Mouse (Mus musculus): ENCODE measurements around the gene Rasgef1c.

DNA sequence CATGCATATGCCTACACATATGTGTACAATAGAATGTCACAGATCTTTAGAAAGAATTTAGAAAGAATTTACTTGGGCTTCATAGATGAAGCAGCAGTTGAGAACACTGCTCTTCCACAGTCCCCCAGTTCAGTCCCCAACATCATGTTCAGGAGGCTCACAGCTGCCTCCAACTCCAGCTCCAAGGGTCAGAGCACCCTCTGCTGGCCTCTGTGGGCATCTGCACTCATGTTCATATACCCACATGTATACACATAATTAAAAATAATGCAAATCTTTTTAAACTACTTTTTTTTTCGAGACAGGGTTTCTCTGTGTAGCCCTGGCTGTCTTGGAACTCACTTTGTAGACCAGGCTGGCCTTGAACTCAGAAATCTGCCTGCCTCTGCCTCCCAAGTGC, 73.0 kb downstream of the Rasgef1c start:
- no peak for TF ChIP-seq EP300 (IDR thresholded peaks at IDR 0.05; ENCODE audit: low read depth in 1 of 2, low read length in 2 of 2)
- TF ChIP-seq POLR2A (IDR thresholded peaks at IDR 0.05; ENCODE audit: control insufficient read depth in 1 of 2, insufficient read depth in 1 of 2, low read depth in 1 of 2, low read length in 2 of 2, poor library complexity in 1 of 2): no peak
- no peak for TF ChIP-seq GABPA (IDR thresholded peaks at IDR 0.05; ENCODE audit: low read depth, low read length)
- no peak for TF ChIP-seq ZNF384 (IDR thresholded peaks at IDR 0.05; ENCODE audit: low read depth, low read length)
- TF ChIP-seq NRF1 (IDR thresholded peaks at IDR 0.05; ENCODE audit: insufficient read depth, low read depth, low read length, poor library complexity, severe bottlenecking): no peak
- no peak for TF ChIP-seq MAZ (IDR thresholded peaks at IDR 0.05; ENCODE audit: low read depth, low read length)
- TF ChIP-seq CTCF (IDR thresholded peaks at IDR 0.05 in 2 of 3, conservative IDR thresholded peaks at IDR 0.05 in 1 of 3; ENCODE audit: control insufficient read depth in 1 of 3, insufficient read depth in 1 of 3, low read depth in 2 of 3, low read length in 3 of 3, poor library complexity in 1 of 3, severe bottlenecking in 1 of 3): peak; percentile 44 to 60 (median 52)

Data from MEL (cell line).